Mouse (Mus musculus) G1E (cell line): ENCODE data around the gene Tshz2. TPM values are rescaled to one million over a fixed set of nuclear protein-coding genes. Genes with fewer than 3 reads are reported as not detected.

ENCODE experiments used
- ATAC-seq: 2 replicates; pipeline ENCODE4 v1.8.0; 2016; ENCODE audit warnings: mild to moderate bottlenecking; ENCODE audit not compliant: insufficient number of reproducible peaks, poor library complexity, low FRiP score, severe bottlenecking; ENCODE audit errors: extremely low read depth
- DNase-seq: peaks from one replicate; pipeline ENCODE4 v3.0.0; 2012; ENCODE audit warnings: low spot score
- H3K27me3 ChIP-seq: 2 replicates; pipeline ENCODE4 v1.6.1; 2012; ENCODE audit warnings: mild to moderate bottlenecking, low read length, inconsistent platforms; ENCODE audit not compliant: insufficient read depth
- H3K36me3 ChIP-seq: replicated peaks from 2 replicates; pipeline ENCODE3; 2012; ENCODE audit warnings: mild to moderate bottlenecking, inconsistent platforms
- H3K4me1 ChIP-seq: 2 replicates; pipeline ENCODE4 v1.6.1; 2012; ENCODE audit warnings: low read depth, low read length, inconsistent platforms, mixed read lengths; ENCODE audit not compliant: insufficient read depth
- H3K4me3 ChIP-seq: 2 replicates; pipeline ENCODE4 v1.5.1; 2012; ENCODE audit warnings: low read depth, mild to moderate bottlenecking, inconsistent platforms, low read length, moderate library complexity, mixed read lengths
- H3K9me3 ChIP-seq: replicated peaks from 2 replicates; pipeline ENCODE4 v1.6.1; 2012; ENCODE audit warnings: inconsistent platforms
- CTCF ChIP-seq: IDR thresholded peaks from 2 replicates; pipeline ENCODE4 v1.5.1; 2012; ENCODE audit warnings: low read depth, low read length, inconsistent platforms, mixed read lengths
- GATA1 ChIP-seq: IDR thresholded peaks from 2 replicates; pipeline ENCODE4 v1.6.1; 2012; ENCODE audit warnings: borderline replicate concordance, low read length, inconsistent platforms, mixed read lengths
- GATA2 ChIP-seq: IDR thresholded peaks from 2 replicates; pipeline ENCODE4 v1.6.1; 2012; ENCODE audit warnings: low read depth, low read length, inconsistent platforms, borderline replicate concordance
- POLR2AphosphoS5 ChIP-seq: IDR thresholded peaks from 2 replicates; pipeline ENCODE4 v1.6.1; 2012; ENCODE audit warnings: low read depth, low read length, inconsistent platforms; ENCODE audit not compliant: insufficient replicate concordance
- TAL1 ChIP-seq: conservative IDR thresholded peaks from 2 replicates; pipeline ENCODE4 v1.6.1; 2012; ENCODE audit warnings: low read depth, low read length, inconsistent platforms, mixed read lengths
- polyA plus RNA-seq: library from polyadenylated mRNA; stranded (reverse); fragments of >175 nt; gene quantifications from 2 replicates; pipeline ENCODE4 v1.2.3, GENCODE M21; 2012
- total RNA-seq, 2 experiments: library from RNA; stranded (forward) in 1 of 2; stranded (reverse) in 1 of 2; fragments of 200-1000 nt in 1 of 2; fragments of >200 nt in 1 of 2; fragmentation: Nextera tagmentation in 1 of 2; gene quantifications; 2 replicates each; pipeline ENCODE4 v1.2.3; 2014 to 2017

Tshz2 gene
- total and polyA plus RNA-seq, 3 experiments = 0.16 TPM; not detected in 2

- no peaks in the 10 kb centered on the region for H3K36me3 ChIP-seq
- H3K4me1 ChIP-seq = no peaks in the 10 kb centered on the region
- H3K9me3 ChIP-seq = peaks cover 77% of the 10 kb centered on the region
- no peak for DNase-seq
- no peak overlapping the region for H3K4me3 ChIP-seq
- no peak for ATAC-seq
- no peaks in the 10 kb centered on the region for H3K27me3 ChIP-seq
- TF ChIP-seq CTCF (no peak), TAL1 (no peak), GATA2 (no peak), POLR2AphosphoS5 (no peak), GATA1 (no peak)
Measured at GRCm38 (mm10) chr2:169914903-169915302, 282.1 kb downstream of the Tshz2 start.

- H3K4me3 ChIP-seq = no peak overlapping the region
- TF ChIP-seq CTCF (no peak), POLR2AphosphoS5 (no peak), GATA1 (no peak), GATA2 (no peak), TAL1 (no peak)
- no peaks in the 10 kb centered on the region for H3K27me3 ChIP-seq
- ATAC-seq = no peak
- DNase-seq = no peak
- H3K4me1 ChIP-seq = no peaks in the 10 kb centered on the region
- H3K9me3 ChIP-seq = peaks cover 78% of the 10 kb centered on the region
- H3K36me3 ChIP-seq = no peaks in the 10 kb centered on the region
Measured at GRCm38 (mm10) chr2:169915326-169915725, 282.5 kb downstream of the Tshz2 start.

GRCm38 (mm10) chr2:169919111-169919695, 286.4 kb downstream of the Tshz2 start:
- H3K4me3 ChIP-seq = no peak overlapping the region
- TF ChIP-seq CTCF = no peak
- TF ChIP-seq TAL1 = no peak
- TF ChIP-seq GATA2 = no peak
- no peak for TF ChIP-seq POLR2AphosphoS5
- no peak for TF ChIP-seq GATA1
- H3K4me1 ChIP-seq = no peaks in the 10 kb centered on the region
- H3K9me3 ChIP-seq = peaks cover 78% of the 10 kb centered on the region
- no peaks in the 10 kb centered on the region for H3K36me3 ChIP-seq
- H3K27me3 ChIP-seq = no peaks in the 10 kb centered on the region
- ATAC-seq (no peak), DNase-seq (no peak)

GRCm38 (mm10) chr2:169924177-169924810, 291.5 kb downstream of the Tshz2 start:
- Histone ChIP-seq H3K4me1 (no peaks in the 10 kb centered on the region), H3K36me3 (no peaks in the 10 kb centered on the region), H3K27me3 (no peaks in the 10 kb centered on the region), H3K4me3 (no peak overlapping the region), H3K9me3 (peaks cover 74% of the 10 kb centered on the region)
- DNase-seq = no peak
- no peak for ATAC-seq
- TF ChIP-seq TAL1 = no peak

GRCm38 (mm10) chr2:169925466-169925865, 292.7 kb downstream of the Tshz2 start:
- no peak for ATAC-seq

GRCm38 (mm10) chr2:169926016-169926415, 293.2 kb downstream of the Tshz2 start:
- no peak overlapping the region for H3K4me3 ChIP-seq
- H3K4me1 ChIP-seq = no peaks in the 10 kb centered on the region
- no peak for ATAC-seq

More at GRCm38 (mm10) chr2:169925466-169925865, 292.7 kb downstream of the Tshz2 start:
- Histone ChIP-seq H3K4me1 (no peaks in the 10 kb centered on the region), H3K9me3 (peaks cover 78% of the 10 kb centered on the region), H3K27me3 (no peaks in the 10 kb centered on the region), H3K36me3 (no peaks in the 10 kb centered on the region), H3K4me3 (no peak overlapping the region)
- TF ChIP-seq GATA2 = no peak
- TF ChIP-seq GATA1 = no peak
- no peak for TF ChIP-seq CTCF
- TF ChIP-seq POLR2AphosphoS5 = no peak
- no peak for TF ChIP-seq TAL1
- DNase-seq = no peak

GRCm38 (mm10) chr2:169927401-169927800, 294.6 kb downstream of the Tshz2 start:
- TF ChIP-seq GATA2 (no peak), GATA1 (no peak), TAL1 (no peak), POLR2AphosphoS5 (no peak), CTCF (no peak)

More at GRCm38 (mm10) chr2:169926016-169926415, 293.2 kb downstream of the Tshz2 start:
- H3K27me3 ChIP-seq = no peaks in the 10 kb centered on the region
- TF ChIP-seq GATA1 (no peak), POLR2AphosphoS5 (no peak), TAL1 (no peak), CTCF (no peak), GATA2 (no peak)
- H3K9me3 ChIP-seq = peaks cover 78% of the 10 kb centered on the region
- no peak for DNase-seq
- H3K36me3 ChIP-seq = no peaks in the 10 kb centered on the region

More at GRCm38 (mm10) chr2:169927401-169927800, 294.6 kb downstream of the Tshz2 start:
- ATAC-seq (no peak), DNase-seq (no peak)
- Histone ChIP-seq H3K36me3 (no peaks in the 10 kb centered on the region), H3K4me3 (no peak overlapping the region), H3K9me3 (peaks cover 78% of the 10 kb centered on the region), H3K4me1 (no peaks in the 10 kb centered on the region), H3K27me3 (no peaks in the 10 kb centered on the region)
